Mouse (Mus musculus): Measurements from ENCODE around the gene Slc2a5.

Gene Slc2a5

GRCm38 (mm10) chr4:150192199-150192598, 73.1 kb downstream of the Slc2a5 start:
- in situ Hi-C loops (cut with MboI, MseI), result no loop called here
